Mouse (Mus musculus): ENCODE results near the gene Psmc3ip.

The Psmc3ip gene

GRCm38 (mm10) chr11:101119131-101119760, 24.0 kb upstream of the Psmc3ip start:
- DNase-seq, result no peak

DNA sequence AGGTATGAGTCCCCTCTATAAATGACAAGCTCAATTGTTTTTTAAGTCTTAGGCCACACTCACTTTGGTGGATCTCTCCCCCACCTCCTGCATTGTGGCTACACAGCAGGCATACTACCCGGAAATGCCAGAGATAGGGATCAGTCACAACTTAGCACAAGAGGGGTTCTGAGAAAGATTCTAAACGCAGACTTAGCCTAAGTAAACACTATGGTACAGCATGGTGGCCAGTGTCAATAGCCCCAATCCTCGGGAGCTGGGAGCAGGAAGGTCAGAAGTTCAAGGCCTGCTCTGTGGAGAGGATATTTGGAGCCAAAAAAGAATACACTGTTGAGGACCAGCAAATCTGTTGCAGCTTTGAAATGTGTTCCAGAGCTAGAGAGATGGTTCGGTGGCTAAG, 22.9 kb upstream of the Psmc3ip start:
- DNase-seq, result no peak

GRCm38 (mm10) chr11:101115564-101115963, 20.3 kb upstream of the Psmc3ip start:
- DNase-seq, result no peak

- no peak for DNase-seq
These were observed 16.9 kb upstream of the Psmc3ip start for GRCm38 (mm10) chr11:101112186-101112585.

DNA sequence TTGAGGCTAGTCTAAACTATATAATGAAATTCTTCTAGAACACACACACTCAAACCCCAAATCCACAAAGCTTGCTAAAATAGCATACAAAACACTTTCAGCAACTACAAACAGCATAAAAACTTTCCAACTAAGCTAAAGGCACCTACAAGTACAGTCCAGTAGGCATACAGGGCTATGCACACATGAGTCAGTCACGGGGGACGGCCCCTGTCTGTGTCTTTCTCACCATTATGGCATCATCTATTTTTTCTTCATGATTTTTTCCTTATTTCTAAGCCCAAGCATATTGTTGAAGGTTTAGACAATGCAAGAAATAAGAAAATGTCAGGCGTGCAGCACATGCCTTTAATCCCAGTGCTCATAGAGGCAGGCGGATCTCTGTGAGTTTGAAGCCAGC, 15.9 kb upstream of the Psmc3ip start:
- DNase-seq, result no peak

DNA sequence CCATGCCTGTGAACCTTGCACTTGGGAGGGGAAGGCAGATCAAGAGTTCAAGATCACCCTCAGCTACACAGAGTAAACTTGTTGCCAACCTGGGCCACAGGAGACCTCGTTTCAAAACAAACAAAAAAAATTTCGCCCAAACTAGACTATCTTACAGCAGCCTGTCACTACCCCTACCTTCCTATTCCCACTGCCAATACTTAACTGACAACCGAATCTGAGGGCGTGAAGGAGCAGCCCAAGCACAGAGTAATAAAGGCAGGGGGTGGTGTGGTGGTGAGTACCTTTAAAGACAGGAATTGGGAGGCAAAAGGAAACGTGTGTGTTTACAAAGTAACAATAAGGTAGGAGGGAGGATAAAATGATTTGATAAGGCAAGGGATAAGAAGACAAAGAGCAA, 15.5 kb upstream of the Psmc3ip start:
- no peak for DNase-seq

DNA sequence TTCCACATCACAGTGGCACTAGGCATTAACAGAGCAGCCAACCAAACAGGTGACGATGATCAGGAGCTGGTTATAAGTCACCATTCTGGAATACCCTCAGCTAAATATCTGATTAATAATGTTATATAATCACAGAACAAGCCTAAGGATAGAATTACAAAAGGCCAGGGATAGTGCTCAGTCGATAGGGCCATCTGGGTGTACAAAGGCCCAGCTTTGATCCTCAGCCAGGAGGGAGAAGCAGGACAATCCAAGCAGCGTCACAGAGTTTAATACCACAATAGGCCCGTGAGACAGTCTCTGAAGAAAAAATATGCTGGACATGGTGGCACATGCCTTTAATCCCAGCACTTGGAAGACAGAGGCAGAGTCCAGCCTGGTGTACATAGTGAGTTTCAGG, 14.1 kb upstream of the Psmc3ip start:
- no peak for DNase-seq

GRCm38 (mm10) chr11:101103011-101103410, 7.8 kb upstream of the Psmc3ip start:
- DNase-seq, result no peak

GRCm38 (mm10) chr11:101098231-101098630, 3.0 kb upstream of the Psmc3ip start:
- no peak for DNase-seq

- no peak for DNase-seq
These were observed 314 bp downstream of the Psmc3ip start for GRCm38 (mm10) chr11:101094930-101095313.

DNA sequence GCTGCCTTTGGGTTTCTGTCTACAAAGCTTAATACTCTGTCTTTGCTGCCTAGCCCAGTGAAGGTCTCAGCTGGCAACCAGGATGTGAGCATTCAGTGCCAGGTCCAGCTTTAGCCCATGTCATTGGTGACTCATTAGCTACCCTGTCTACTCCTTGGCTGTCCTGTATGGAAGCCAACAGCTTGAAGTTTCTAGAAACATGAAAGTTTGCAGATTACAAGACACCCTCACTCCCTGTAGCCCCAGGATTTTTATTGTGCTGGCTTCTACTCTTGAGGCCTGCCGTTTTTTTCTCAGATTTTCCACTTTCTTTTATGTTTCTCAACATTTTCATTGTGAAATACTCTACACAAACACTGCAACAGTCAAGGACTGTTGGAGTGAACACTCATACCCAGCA, 5.3 kb downstream of the Psmc3ip start:
- peak; percentile 29 for DNase-seq

DNA sequence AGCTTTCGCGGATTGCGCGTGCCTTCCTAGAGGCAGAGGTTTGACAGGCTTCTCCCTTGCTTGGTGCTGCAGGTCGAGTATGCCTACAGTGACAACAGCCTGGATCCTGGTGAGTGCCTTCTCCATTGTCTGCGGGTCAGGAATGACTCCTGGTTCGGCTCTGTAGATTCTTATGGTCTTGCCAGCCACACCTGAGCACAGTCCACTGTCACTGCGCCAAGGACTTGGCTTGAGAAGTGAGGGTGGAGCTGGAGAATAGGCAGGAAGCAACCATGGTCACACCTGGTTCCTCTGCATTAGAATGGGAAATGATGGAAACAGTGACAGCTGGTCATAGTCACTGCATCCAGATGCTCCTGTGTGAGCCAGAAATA, 7.6 kb downstream of the Psmc3ip start:
- peak; percentile 71 for DNase-seq

- DNase-seq, result peak; percentile 95
These were observed 8.2 kb downstream of the Psmc3ip start, which contains the start of gene Mlx for GRCm38 (mm10) chr11:101086756-101087681. Gene Mlx (plus strand): TSS chr11:101087277.

DNA sequence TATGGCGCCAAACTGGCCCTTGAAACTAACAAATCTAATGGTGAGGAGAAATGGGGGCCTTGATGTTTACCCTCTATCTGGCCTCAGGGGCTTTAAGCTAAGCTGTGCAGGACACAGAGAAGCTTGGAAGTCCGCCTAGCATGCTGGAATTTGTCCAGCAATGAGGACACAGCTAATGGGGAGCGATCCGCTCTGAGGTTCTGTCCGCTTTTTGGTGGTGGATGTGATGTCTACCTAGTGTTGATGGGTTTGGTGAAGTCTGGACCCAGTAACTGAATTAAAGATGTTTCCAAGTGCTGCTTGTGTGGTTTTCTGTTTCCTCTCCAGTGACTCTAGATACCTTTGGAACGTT, 8.9 kb downstream of the Psmc3ip start:
- DNase-seq, result peak; percentile 70

DNA sequence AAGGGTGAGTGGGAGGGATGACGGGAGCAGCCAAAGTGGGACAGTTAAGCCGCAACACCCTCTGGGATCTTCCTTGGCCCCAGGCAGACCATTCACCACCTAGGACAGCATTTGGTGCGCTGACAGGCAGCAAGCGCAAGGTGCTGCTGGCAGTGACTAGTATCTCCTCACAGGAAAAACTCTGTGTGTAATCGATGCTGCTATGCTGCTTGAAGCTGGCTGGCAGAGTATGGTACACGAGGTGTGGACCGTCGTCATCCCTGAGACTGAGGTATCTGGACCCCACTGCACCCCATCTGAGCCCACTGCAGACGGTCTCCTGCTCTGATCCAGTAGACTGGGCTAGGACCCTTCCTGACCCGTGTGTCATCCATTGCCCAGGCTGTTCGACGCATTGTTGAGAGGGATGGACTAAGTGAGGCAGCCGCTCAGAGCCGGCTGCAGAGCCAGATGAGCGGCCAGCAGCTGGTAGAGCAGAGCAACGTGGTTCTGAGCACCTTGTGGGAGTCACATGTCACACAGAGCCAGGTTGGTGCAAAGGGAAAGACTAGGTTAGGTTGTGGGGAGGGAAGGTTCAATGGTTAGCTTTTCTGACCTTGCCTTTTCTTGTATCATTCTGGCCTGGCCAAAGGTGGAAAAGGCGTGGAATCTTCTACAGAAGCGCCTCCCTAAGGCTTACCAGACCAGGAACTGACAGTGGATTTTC, 9.5 kb downstream of the Psmc3ip start:
- DNase-seq, result peak; percentile 80

DNA sequence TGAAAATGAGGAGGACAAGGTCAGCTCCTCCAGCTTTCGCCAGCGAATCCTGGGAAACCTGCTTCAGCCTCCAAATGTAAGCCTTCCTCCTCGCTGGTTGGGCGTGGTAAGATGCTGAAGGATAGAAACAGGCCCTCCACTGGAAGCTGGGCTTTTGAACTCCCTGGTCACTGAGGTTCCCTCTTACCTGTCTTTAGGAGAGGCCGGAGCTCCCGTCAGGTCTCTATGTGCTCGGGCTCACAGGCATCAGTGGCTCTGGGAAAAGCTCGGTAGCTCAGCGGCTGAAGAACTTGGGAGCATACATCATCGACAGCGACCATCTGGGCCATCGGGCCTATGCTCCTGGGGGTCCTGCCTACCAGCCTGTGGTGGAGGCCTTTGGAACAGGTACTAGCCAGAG, 10.4 kb downstream of the Psmc3ip start:
- peak; percentile 23 for DNase-seq

DNA sequence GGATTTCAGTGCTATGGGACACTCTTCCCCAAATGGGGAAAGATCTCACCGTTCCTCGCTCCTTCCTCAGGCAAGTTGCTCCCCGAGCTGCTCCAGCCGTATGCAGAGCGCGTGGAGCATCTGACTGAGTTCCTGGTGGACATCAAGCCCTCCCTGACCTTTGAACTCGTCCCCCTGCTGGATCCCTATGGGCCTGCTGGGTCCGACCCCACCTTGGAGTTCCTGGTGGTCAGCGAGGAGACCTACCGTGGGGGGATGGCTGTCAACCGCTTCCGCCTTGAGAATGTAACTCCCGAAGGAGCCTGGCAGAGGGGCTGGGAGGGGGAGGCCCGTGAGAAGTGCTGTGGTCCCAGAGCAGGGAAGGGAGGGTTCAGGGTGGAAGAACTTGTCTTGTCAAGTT, 11.0 kb downstream of the Psmc3ip start:
- peak; percentile 29 for DNase-seq

- peak; percentile 86 for DNase-seq
These were observed 12.0 kb downstream of the Psmc3ip start for GRCm38 (mm10) chr11:101083083-101083697.

DNA sequence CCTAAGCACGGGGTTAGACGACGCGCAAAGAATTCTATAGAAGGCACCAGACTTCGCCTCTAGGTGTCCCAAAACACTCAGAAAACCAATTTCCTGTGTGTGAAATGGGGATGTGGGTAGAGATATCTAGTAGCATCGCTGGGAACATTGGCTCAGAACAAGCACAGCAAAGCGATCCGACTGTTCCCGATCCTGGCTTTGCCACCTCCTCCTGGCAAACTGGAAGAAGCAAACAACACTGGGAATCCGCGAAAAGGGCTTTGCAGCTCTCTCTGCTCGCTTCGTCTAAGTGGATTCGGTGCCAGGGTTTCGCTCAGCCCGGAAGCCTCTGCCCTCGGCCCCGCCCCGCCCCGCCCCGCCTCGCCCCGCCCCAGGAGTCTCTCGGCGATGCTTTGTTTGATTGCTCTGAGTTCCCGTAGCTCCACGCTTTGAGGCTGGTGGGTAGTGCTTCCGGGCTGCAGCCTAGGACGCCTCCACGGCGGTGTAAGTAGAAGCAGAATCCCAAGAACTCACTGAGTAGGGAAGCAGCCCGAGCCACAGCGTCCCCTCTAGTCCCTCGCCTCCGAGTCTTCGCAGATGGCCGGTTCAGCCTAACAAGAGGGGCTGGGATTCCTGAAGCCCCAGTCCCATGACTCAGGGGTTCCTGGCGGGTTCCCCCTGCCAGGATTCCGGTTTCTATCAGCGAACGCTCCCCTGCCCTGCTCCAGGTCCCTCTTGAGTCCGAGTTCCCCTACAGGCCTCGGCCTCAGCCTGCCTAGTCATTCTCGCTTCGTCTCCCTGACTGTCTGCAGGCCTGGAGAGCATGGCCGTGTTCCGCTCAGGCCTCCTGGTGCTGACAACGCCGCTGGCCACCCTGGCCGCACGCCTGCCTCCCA, 12.8 kb downstream of the Psmc3ip start, which contains the start of gene Coasy:
Gene Coasy, plus strand, starts transcription at position 358 of the 875 bp plus-strand sequence.
- peak; percentile 88 for DNase-seq

DNA sequence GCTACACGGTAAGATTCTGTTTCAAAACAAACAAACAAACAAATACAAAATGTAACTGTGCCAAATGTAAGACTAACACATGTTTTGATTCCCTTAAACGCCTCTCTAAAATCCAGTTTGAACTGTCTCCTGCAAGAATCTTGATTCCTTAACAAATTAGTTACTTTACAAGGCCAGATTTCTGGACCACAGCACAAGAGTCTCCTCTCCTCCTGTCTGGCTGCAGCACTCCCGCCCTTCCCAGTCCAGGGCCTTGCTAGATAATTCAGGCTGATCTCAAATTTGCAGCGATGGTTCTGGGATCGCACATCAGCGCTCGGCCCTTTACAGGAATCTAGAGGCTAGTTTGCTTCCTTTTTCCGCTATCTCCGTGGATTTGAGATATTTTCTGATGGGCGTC, 13.6 kb downstream of the Psmc3ip start:
- DNase-seq, result peak; percentile 50

GRCm38 (mm10) chr11:101080421-101080820, 14.8 kb downstream of the Psmc3ip start:
- peak; percentile 68 for DNase-seq

DNA sequence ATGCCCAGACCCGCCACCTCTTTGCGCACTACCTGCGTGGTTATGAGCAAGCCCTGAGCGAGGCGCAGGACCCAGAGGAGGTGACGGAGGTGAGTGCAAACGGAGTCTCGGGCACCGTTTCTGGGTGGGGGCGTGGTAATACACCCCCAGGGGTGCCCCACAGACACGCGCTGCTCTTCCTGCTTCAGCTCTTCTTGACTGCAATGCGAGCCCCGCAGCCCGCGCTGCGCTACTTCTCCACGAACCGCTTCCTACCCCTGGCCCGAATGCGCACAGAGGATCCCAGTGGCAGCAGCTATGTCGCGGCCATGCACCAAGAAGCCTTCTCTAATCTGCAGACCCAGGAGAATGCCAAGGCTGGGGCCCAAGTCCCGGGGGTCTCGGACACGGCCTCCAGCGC, 15.5 kb downstream of the Psmc3ip start:
- no peak for DNase-seq
